ENCODE assay signal across 24 mouse cellular contexts in genomic region chr12:56426681-56427246, GRCm38 (mm10).
DNase-seq lines count a peak whose midpoint lies in the region; ATAC-seq and TF ChIP-seq lines count a peak whose summit lies in the region.
"Had no signal": no experiment of that assay in that cellular context is flagged by ENCODE, and none has a peak within 500 bp of the region (broad histone marks: within the 10 kb centered on the region; RNA-seq: fewer than 3 reads in every experiment).

No protein-coding gene starts in this region.

- H3K27me3 ChIP-seq in liver, adult 2 months (ENCODE audit: control insufficient read depth, insufficient read depth, low read length), result peaks cover 6% of the 10 kb centered on the region; the same call in 1 of the 2 replicates
- no peaks in the 10 kb centered on the region for H3K27me3 ChIP-seq in liver, embryonic 12.5 days (replicated peaks)
- H3K27me3 ChIP-seq in lung, embryonic 15.5 days, result no peaks in the 10 kb centered on the region
- H3K27me3 ChIP-seq in stomach, postnatal 0 days (ENCODE audit: control insufficient read depth, insufficient read depth, low read length), result no peaks in the 10 kb centered on the region
- H3K27me3 ChIP-seq: heart, embryonic 15.5 days had no signal

- peaks cover 2% of the 10 kb centered on the region; the same call in 1 of the 2 replicates for H3K4me1 ChIP-seq in liver, adult 2 months (ENCODE audit: control insufficient read depth, insufficient read depth, low read length)
- no peaks in the 10 kb centered on the region for H3K4me1 ChIP-seq in liver, embryonic 12.5 days
- no peaks in the 10 kb centered on the region for H3K4me1 ChIP-seq in lung, embryonic 15.5 days
- no peaks in the 10 kb centered on the region for H3K4me1 ChIP-seq in stomach, postnatal 0 days (replicated peaks; ENCODE audit: control insufficient read depth, insufficient read depth)
- H3K4me1 ChIP-seq: forebrain, embryonic 13.5 days; heart, embryonic 15.5 days; neural tube, embryonic 13.5 days had no signal

- H3K9ac ChIP-seq in liver, adult 2 months (ENCODE audit: low read depth, low read length), result no peak overlapping the region
- no peak overlapping the region for H3K9ac ChIP-seq in liver, embryonic 12.5 days
- no peak overlapping the region for H3K9ac ChIP-seq in lung, embryonic 15.5 days
- H3K9ac ChIP-seq in stomach, postnatal 0 days (ENCODE audit: low read length), result no peak overlapping the region
- H3K9ac ChIP-seq: forebrain, embryonic 13.5 days; heart, embryonic 15.5 days; neural tube, embryonic 13.5 days had no signal

- intact Hi-C loops in left cerebral cortex, postnatal 25 days (cut with DNase I), result no loop called here

- 28% methylated on average over 9 of the region's 9 CpGs for WGBS in liver, adult 2 months
- WGBS in liver, embryonic 12.5 days (ENCODE audit: insufficient replicate concordance), result 66% methylated on average over 9 of the region's 9 CpGs
- 56% methylated on average over 9 of the region's 9 CpGs for WGBS in lung, embryonic 15.5 days
- 51% methylated on average over 9 of the region's 9 CpGs for WGBS in stomach, postnatal 0 days

- no peak overlapping the region for H3K4me3 ChIP-seq in liver, adult 2 months (ENCODE audit: insufficient read depth, low read depth, low read length)
- H3K4me3 ChIP-seq in liver, embryonic 12.5 days, result no peak overlapping the region
- H3K4me3 ChIP-seq in lung, embryonic 15.5 days, result no peak overlapping the region
- H3K4me3 ChIP-seq in stomach, postnatal 0 days (ENCODE audit: low read depth, low read length), result no peak overlapping the region
- H3K4me3 ChIP-seq: forebrain, embryonic 13.5 days; heart, adult 2 months; heart, embryonic 15.5 days; neural tube, embryonic 13.5 days had no signal

- no peak for TF ChIP-seq EP300 in stomach, postnatal 0 days (optimal IDR thresholded peaks at IDR 0.05)

- no peaks in the 10 kb centered on the region for H3K36me3 ChIP-seq in liver, adult 2 months (ENCODE audit: control insufficient read depth, insufficient read depth, low read length)
- no peaks in the 10 kb centered on the region for H3K36me3 ChIP-seq in liver, embryonic 12.5 days
- no peaks in the 10 kb centered on the region for H3K36me3 ChIP-seq in lung, embryonic 15.5 days
- H3K36me3 ChIP-seq in stomach, postnatal 0 days (ENCODE audit: control insufficient read depth, insufficient read depth, low read length), result no peaks in the 10 kb centered on the region
- H3K36me3 ChIP-seq: G1E; heart, embryonic 15.5 days; neural tube, embryonic 13.5 days had no signal

- H3K27ac ChIP-seq in liver, adult 2 months (replicated peaks; ENCODE audit: insufficient read depth, low read depth, low read length), result no peak overlapping the region
- H3K27ac ChIP-seq in liver, embryonic 12.5 days, result no peak overlapping the region
- peak overlapping the region; percentile 86 for H3K27ac ChIP-seq in lung, embryonic 15.5 days
- H3K27ac ChIP-seq in stomach, postnatal 0 days (replicated peaks), result no peak overlapping the region
- H3K27ac ChIP-seq: forebrain, embryonic 13.5 days; heart, adult 2 months; heart, embryonic 15.5 days; neural tube, embryonic 13.5 days had no signal

- no peak for ATAC-seq in liver, embryonic 12.5 days
- ATAC-seq in lung, embryonic 15.5 days (ENCODE audit: borderline replicate concordance, extremely low read depth, low FRiP score, low TSS enrichment), result peak; percentile 88
- ATAC-seq in stomach, postnatal 0 days (ENCODE audit: low FRiP score, low TSS enrichment), result no peak
- ATAC-seq: activated CD4-positive, CD25-positive, alpha-beta regulatory T cell, adult 4 months; forebrain, embryonic 13.5 days; hindbrain, embryonic 16.5 days; intestine, embryonic 16.5 days had no signal

- no peak for TF ChIP-seq POLR2A in liver, adult 2 months (IDR thresholded peaks at IDR 0.05; ENCODE audit: extremely low read depth, insufficient read depth, low read length)

- H3K4me2 ChIP-seq in liver, embryonic 12.5 days, result no peak overlapping the region
- H3K4me2 ChIP-seq in lung, embryonic 15.5 days, result peak overlapping the region; percentile 27
- no peak overlapping the region for H3K4me2 ChIP-seq in stomach, postnatal 0 days (replicated peaks; ENCODE audit: low read depth)
- H3K4me2 ChIP-seq: forebrain, embryonic 13.5 days; heart, embryonic 15.5 days; liver, embryonic 11.5 days; neural tube, embryonic 13.5 days had no signal

- TF ChIP-seq CTCF in liver, adult 2 months (IDR thresholded peaks at IDR 0.05; ENCODE audit: low read depth, low read length), result no peak
- no peak for TF ChIP-seq CTCF in stomach, postnatal 0 days (IDR thresholded peaks at IDR 0.05; ENCODE audit: low read depth)

- no peaks in the 10 kb centered on the region for H3K9me3 ChIP-seq in liver, embryonic 12.5 days (replicated peaks)
- no peaks in the 10 kb centered on the region for H3K9me3 ChIP-seq in lung, embryonic 15.5 days
- no peaks in the 10 kb centered on the region for H3K9me3 ChIP-seq in stomach, postnatal 0 days (ENCODE audit: control insufficient read depth, low read length)
- H3K9me3 ChIP-seq: forebrain, embryonic 13.5 days; G1E; heart, embryonic 15.5 days; neural tube, embryonic 13.5 days had no signal

- peak; percentile 49 for DNase-seq in adrenal gland, postnatal 14 days
- DNase-seq in adrenal gland, adult 8-10 months, result no peak
- peak; percentile 93 for DNase-seq in liver, adult 2 months (ENCODE audit: extremely low read depth, low read depth, low spot score)
- peak; percentile 58 to 78 for DNase-seq in lung, postnatal 4 days
- no peak for DNase-seq in stomach, postnatal 0 days (ENCODE audit: low spot score)
- DNase-seq in left cerebral cortex, postnatal 25 days (ENCODE audit: low spot score in 2 of 2), result no peak
- DNase-seq: cerebellum, adult 9-11 months; gastrocnemius, postnatal 14 days; heart, adult 2 months; heart, postnatal 4 days; left cerebral cortex, postnatal 4 days; midbrain, embryonic 14.5 days; right cerebral cortex, adult 18-20 months; thymus, postnatal 25 days had no signal

- no peaks in the 10 kb centered on the region for H3K79me2 ChIP-seq in liver, adult 2 months (ENCODE audit: control insufficient read depth, insufficient read depth, low read length)

Comparison
In these comparisons a context has a peak if more than half of its experiments do, and no peak if none do; other contexts are left out.
1. DNase-seq: peak in adrenal gland, postnatal 14 days (single experiment), liver, adult 2 months (single experiment) and lung, postnatal 4 days (2 of 2); none in adrenal gland, adult 8-10 months (single experiment), stomach, postnatal 0 days (single experiment) and left cerebral cortex, postnatal 25 days (0 of 2).